Mouse (Mus musculus) heart, postnatal 36 days (tissue): ENCODE data around the gene 6030408B16Rik. TPM values are rescaled to one million over a fixed set of nuclear protein-coding genes. Genes with fewer than 3 reads are reported as not detected.
A peak's percentile ranks its signal among the peaks of the same experiment; 100 is the strongest.
"Not testable (repeated sequence)": the region's sequence is repeated elsewhere in the genome, so short reads cannot be mapped to it uniquely, and the experiment has no call there.

Experiments used
- DNase-seq, 2 experiments: peaks; one replicate each; pipeline ENCODE4 v3.0.0; 2021 to 2022
- intact Hi-C: fragments of 180-260 bp; cut with DNase I; formaldehyde crosslinking; loops from one replicate; pipeline ENCODE4 v1.15.1; 2025
- total RNA-seq, 2 experiments: library from RNA; stranded (reverse); gene quantifications; 2 replicates each; pipeline ENCODE4 v1.2.3; 2021

Gene 6030408B16Rik
- total RNA-seq, 2 experiments from 2014 or later, result 0.94 to 1.4 TPM

GRCm38 (mm10) chr15:101318889-101319765, 26.1 kb downstream of the 6030408B16Rik start:
- intact Hi-C loops, result no loop called here
- peak in 1 of 2 experiments; percentile 25 for DNase-seq

- no peak for DNase-seq
- intact Hi-C loops, result no loop called here
Measured at GRCm38 (mm10) chr15:101320010-101320617, 27.1 kb downstream of the 6030408B16Rik start.

GRCm38 (mm10) chr15:101320618-101321041, 27.6 kb downstream of the 6030408B16Rik start:
- intact Hi-C loops, result no loop called here

GRCm38 (mm10) chr15:101321126-101321525, 28.1 kb downstream of the 6030408B16Rik start:
- DNase-seq, result no peak
- intact Hi-C loops, result no loop called here

More at GRCm38 (mm10) chr15:101320618-101321041, 27.6 kb downstream of the 6030408B16Rik start:
- no peak for DNase-seq

- DNase-seq, result no peak
- intact Hi-C loops, result no loop called here
Measured at GRCm38 (mm10) chr15:101322106-101322505, 29.1 kb downstream of the 6030408B16Rik start.

- DNase-seq, result no peak
- intact Hi-C loops, result no loop called here
Measured at GRCm38 (mm10) chr15:101322640-101323039, 29.6 kb downstream of the 6030408B16Rik start.

GRCm38 (mm10) chr15:101323511-101323910, 30.5 kb downstream of the 6030408B16Rik start:
- no peak for DNase-seq
- intact Hi-C loops, result no loop called here

GRCm38 (mm10) chr15:101324409-101324808, 31.4 kb downstream of the 6030408B16Rik start:
- intact Hi-C loops, DNase-seq: not testable (repeated sequence)

- no peak for DNase-seq
- intact Hi-C loops, result loop anchor here (2.0 kb wide), 1 partner anchor 659 kb away; no protein-coding TSS in a partner anchor
Measured at GRCm38 (mm10) chr15:101325991-101326534, 33.1 kb downstream of the 6030408B16Rik start.

GRCm38 (mm10) chr15:101327282-101327681, 34.3 kb downstream of the 6030408B16Rik start:
- peak; percentile 86 to 91 for DNase-seq
- intact Hi-C loops, result loop anchor here (2.0 kb wide), 1 partner anchor 658 kb away; no protein-coding TSS in a partner anchor

GRCm38 (mm10) chr15:101328876-101329563, 36.0 kb downstream of the 6030408B16Rik start:
- intact Hi-C loops, result loop anchor here (2.0 kb wide), 1 partner anchor 646 kb away; no protein-coding TSS in a partner anchor
- DNase-seq, result no peak

GRCm38 (mm10) chr15:101329564-101329892, 36.5 kb downstream of the 6030408B16Rik start:
- intact Hi-C loops, result loop anchor here (2.0 kb wide), 1 partner anchor 645 kb away; no protein-coding TSS in a partner anchor
- no peak for DNase-seq

- DNase-seq, result no peak
- intact Hi-C loops, result loop anchor here (10.0 kb wide), 1 partner anchor 1384 kb away; no protein-coding TSS in a partner anchor
Measured at GRCm38 (mm10) chr15:101331090-101331489, 38.1 kb downstream of the 6030408B16Rik start.

GRCm38 (mm10) chr15:101332370-101332769, 39.4 kb downstream of the 6030408B16Rik start:
- intact Hi-C loops, result loop anchor here (10.0 kb wide), 1 partner anchor 1382 kb away; no protein-coding TSS in a partner anchor
- no peak for DNase-seq

- no peak for DNase-seq
Measured at GRCm38 (mm10) chr15:101333165-101333564, 40.2 kb downstream of the 6030408B16Rik start.

GRCm38 (mm10) chr15:101333648-101334047, 40.6 kb downstream of the 6030408B16Rik start:
- DNase-seq, result no peak
- intact Hi-C loops, result loop anchor here (10.0 kb wide), 1 partner anchor 1381 kb away; no protein-coding TSS in a partner anchor

More at GRCm38 (mm10) chr15:101333165-101333564, 40.2 kb downstream of the 6030408B16Rik start:
- intact Hi-C loops, result loop anchor here (10.0 kb wide), 1 partner anchor 1382 kb away; no protein-coding TSS in a partner anchor

- intact Hi-C loops, result loop anchor here (5.0 to 10.0 kb wide), 2 partner anchors 731 to 1378 kb away; no protein-coding TSS in a partner anchor
- peak in 1 of 2 experiments; percentile 32 for DNase-seq
Measured at GRCm38 (mm10) chr15:101336474-101337174, 43.6 kb downstream of the 6030408B16Rik start.

- no peak for DNase-seq
- intact Hi-C loops, result loop anchor here (2.0 to 10.0 kb wide), 4 partner anchors 48 to 1376 kb away; no protein-coding TSS in a partner anchor
Measured at GRCm38 (mm10) chr15:101338359-101338758, 45.3 kb downstream of the 6030408B16Rik start.

GRCm38 (mm10) chr15:101339537-101339936, 46.5 kb downstream of the 6030408B16Rik start:
- intact Hi-C loops, result loop anchor here (1.0 to 10.0 kb wide), 6 partner anchors 47 to 1375 kb away; no protein-coding TSS in a partner anchor
- DNase-seq, result peak; percentile 88 to 93
